1 mouse cellular context compared by ENCODE assay signal in the genomic region with DNA sequence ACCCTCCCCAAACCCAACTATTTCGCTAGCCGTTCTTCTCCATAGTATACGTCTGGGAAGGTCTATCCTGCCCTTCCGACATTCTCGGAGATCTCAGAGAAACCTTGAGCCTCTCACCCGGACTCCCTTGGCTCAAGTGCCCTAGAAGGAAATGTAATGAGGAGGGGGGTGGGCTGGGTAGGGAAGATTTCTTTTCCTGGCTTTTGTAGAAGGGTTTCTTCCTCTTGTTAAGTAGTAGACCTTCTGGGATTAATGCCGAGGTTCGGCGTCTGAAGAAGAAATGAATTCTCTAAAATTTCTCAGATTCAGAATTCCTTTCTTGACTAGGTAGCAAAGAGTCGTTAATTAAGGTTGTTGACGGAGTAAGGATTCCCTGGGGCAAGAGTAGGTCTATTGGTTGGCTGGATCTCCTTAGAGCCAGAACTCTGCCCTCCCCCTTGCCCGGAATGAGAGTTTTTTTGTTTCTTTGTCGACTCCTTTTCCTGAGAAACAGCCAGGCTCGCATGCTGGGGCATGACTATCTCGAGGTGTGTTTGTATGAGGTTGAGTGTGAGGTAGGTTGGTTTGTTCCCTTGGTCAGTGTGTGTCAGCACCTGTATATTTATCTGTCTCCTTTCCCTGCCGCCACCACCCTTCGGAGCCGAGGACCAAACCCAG.
TF ChIP-seq lines count a peak whose summit lies in the region.

No protein-coding gene starts in this region.

TF ChIP-seq in MEL, 35 proteins besides CTCF, POLR2A, EP300 and RAD21:
- TF ChIP-seq MAFK (IDR thresholded peaks at IDR 0.05; ENCODE audit: borderline replicate concordance, low read depth, low read length): no peak
- no peak for TF ChIP-seq MAX (IDR thresholded peaks at IDR 0.05; ENCODE audit: low read length)
- no peak for TF ChIP-seq ELF1 (IDR thresholded peaks at IDR 0.05; ENCODE audit: low read depth, low read length)
- TF ChIP-seq NRF1 (IDR thresholded peaks at IDR 0.05; ENCODE audit: insufficient read depth, low read depth, low read length, poor library complexity, severe bottlenecking): no peak
- no peak for TF ChIP-seq RCOR1 (IDR thresholded peaks at IDR 0.05; ENCODE audit: low read depth, low read length)
- no peak for TF ChIP-seq USF2 (IDR thresholded peaks at IDR 0.05; ENCODE audit: borderline replicate concordance in 1 of 2, insufficient read depth in 1 of 2, low read depth in 1 of 2, low read length in 2 of 2)
- TF ChIP-seq JUND (IDR thresholded peaks at IDR 0.05; ENCODE audit: low read depth, low read length): no peak
- no peak for TF ChIP-seq CHD2 (IDR thresholded peaks at IDR 0.05; ENCODE audit: low read length)
- TF ChIP-seq ZMIZ1 (IDR thresholded peaks at IDR 0.05; ENCODE audit: low read depth, low read length): no peak
- no peak for TF ChIP-seq MAZ (IDR thresholded peaks at IDR 0.05; ENCODE audit: low read depth, low read length)
- no peak for TF ChIP-seq BHLHE40 (IDR thresholded peaks at IDR 0.05; ENCODE audit: borderline replicate concordance, low read depth, low read length)
- TF ChIP-seq TAL1 (IDR thresholded peaks at IDR 0.05; ENCODE audit: low read length): no peak
- no peak for TF ChIP-seq USF1 (IDR thresholded peaks at IDR 0.05; ENCODE audit: low read depth, low read length)
- no peak for TF ChIP-seq CHD1 (IDR thresholded peaks at IDR 0.05; ENCODE audit: low read depth, low read length)
- no peak for TF ChIP-seq POLR2AphosphoS5 (IDR thresholded peaks at IDR 0.05; ENCODE audit: borderline replicate concordance, low read depth, low read length)
- no peak for TF ChIP-seq MYC (IDR thresholded peaks at IDR 0.05; ENCODE audit: low read depth, low read length)
- TF ChIP-seq KAT2A (conservative IDR thresholded peaks at IDR 0.05; ENCODE audit: low read depth, low read length): no peak
- no peak for TF ChIP-seq HCFC1 (IDR thresholded peaks at IDR 0.05; ENCODE audit: low read depth, low read length)
